Mouse (Mus musculus): ENCODE results near the gene Gm20388. TPM values are rescaled to one million over a fixed set of nuclear protein-coding genes. Genes with fewer than 3 reads are reported as not detected.
A peak's percentile ranks its signal among the peaks of the same experiment; 100 is the strongest.

Gene Gm20388
- total RNA-seq, 2 experiments from 2014 or later, result 4.0 TPM; not detected in 1

DNA sequence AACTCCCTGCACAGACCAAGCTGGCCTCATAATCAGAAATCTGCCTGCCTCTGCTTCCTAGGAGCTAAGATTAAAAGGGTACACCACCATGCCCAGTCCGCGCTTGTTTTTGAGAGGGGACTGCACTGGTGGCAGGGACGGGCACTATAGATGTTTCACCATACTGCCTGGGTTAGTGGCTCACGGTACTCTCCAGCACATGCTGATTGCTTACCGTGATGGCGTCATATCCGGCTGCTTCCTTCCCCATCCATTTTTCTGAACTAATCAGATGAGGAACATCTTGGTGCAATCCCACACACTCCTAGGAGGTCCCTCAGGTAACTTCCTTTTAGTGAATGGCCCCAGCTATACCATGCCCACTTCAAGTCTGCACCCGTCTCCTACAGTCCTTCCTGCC, 134.3 kb downstream of the Gm20388 start:
- no peak for DNase-seq

DNA sequence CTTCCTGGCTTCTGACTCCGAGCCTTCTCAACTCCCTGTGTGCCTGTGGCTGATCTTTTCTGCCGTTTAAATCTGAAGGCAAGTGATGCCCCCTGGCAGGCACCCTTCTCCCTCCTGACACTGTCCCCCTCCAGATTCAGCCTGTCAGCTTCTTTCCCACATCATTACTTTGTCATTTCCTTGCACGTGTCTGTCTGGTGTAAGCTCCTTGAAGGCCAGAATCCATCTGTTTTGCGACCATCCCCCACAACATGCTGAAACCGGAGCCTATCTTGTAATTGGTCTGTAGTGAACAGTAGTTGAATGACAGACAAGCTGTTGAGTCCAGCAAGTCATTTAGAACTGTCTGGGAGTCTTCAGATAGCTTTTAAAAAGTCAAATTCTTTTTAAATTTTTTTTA, 134.8 kb downstream of the Gm20388 start:
- DNase-seq, result no peak

DNA sequence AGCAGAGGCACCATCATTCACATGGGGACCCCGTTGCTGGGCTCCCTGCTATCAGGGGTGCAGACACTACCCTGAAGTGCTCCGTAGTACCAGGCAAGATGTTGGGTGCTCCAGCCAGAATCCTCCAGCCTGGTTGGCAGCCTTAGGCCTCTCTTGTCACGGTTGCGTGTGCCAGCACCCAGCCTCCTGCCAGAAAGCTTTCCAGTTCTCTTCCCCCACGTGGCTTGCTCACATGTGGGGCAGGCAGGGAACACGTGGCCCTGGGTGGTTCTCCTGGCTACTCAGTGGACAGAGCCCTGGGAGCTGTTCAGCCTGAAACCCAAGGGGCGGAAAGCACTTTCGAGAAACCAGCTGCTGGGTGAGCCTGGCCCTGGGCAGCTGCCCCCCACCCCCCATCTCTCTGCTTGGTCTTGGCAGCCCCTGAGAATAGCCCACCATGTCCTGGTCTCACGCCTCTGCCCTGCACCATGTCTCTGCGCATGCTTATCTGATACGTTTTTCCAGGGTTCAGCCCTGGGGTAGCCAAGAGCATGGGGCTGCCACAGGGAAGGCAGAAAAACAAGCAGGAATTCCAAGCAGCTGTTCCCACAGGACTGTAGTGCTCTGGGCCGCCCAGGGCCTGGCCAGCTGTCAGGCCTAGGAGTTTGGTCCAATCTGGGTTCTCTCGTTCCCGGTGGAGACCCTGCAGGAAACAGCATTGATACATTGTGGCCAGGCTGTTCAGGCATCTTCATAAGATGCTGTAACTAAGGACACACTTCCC, 135.8 kb downstream of the Gm20388 start:
- peak; percentile 94 to 95 for DNase-seq

DNA sequence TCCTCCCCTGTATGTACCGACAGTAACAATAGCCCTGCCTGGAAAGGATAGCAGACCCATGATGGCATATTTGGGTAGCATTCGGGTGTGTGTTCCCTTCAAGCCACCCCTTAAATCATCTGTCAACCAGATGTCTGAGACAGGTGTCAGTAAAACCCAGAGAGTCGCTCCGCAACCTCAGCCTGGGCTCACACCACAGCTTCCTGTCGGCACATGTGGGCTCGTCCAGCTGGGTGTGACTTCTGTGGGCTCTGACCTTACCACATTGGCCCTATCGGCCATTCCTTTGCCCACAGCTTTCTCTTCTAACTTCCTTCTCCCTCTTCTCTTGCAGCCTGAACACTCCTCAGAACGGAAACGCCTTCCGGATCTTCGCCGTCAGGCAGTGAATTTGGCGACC, 139.3 kb downstream of the Gm20388 start:
- DNase-seq, result no peak

DNA sequence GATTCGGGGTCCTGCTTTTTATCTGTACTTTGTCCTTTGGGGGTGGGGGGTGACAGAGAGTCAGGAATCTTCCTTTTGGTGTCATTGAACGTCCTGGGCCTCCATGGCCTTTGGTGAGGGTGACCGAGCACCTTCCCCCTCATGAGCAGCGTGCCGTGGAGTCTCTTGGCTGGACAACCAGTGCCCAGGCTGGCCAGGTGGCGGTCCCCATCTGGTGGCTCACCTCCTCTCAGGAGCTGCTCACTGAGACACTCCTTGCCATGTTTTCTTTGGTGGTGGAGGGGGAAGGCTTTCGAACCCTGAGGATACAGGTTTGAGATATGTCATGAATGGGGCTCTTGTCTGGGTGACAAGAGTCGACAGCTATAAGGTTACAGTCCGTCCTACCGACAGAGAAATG, 139.7 kb downstream of the Gm20388 start:
- no peak for DNase-seq

DNA sequence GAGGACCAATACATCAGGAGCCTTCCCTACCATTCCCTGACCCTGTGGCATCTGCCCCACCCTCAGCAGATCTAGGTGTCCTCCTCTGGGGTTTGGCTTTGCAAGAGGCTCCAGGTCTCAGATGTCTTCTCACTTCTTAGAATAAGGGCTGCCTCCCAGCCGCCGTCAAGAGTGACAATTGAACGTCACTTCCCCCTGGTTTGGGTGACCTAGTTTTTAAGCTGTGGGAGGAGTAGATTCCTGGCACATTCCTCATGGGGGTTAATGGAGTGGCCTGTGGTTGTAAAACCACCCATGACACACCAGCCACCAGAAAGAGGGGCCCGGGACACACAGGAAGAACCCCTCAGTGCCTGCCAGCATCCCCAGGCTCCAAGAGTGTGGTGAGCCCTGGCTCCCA, 140.4 kb downstream of the Gm20388 start:
- DNase-seq, result peak in 1 of 2 experiments; percentile 55

DNA sequence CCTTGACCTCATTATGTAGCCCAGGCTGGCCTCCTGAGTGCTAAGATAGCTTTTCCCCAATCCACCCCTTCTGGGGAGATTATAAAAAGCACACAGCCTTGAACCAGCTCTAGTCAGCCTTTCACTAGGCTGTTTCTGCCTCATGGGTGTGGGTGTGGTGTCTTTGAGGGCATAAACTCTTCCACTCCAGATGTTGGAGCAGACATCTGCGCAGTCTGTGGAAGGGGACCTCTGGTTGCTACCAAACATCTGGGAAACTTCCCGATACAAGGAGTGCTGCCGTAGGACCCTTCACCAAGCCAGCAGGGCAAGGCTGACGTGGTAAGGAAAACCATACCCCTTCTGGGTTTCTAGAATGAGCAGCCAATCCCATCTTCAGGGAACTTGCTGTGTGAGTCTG, 141.3 kb downstream of the Gm20388 start:
- DNase-seq, result peak in 1 of 2 experiments; percentile 50

DNA sequence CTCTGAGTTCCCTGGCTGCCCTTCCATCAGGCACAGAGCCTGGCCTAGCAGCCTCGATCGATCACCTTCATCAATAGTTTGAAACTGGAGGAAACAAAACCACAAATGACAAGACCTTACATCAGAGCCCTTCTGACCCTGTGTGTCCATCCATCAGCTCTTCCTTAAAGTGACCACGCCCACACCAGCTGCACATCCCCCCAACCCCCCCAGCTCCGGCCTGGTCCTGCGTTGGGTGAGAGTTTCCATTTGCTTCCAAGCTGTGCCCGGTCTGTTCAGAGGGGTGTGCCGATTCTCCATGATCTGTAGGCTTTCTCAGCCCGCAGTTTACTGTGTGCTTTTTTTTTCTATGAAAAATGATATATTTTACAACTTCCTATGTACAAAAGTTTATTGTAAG, 141.7 kb downstream of the Gm20388 start:
- DNase-seq, result no peak

DNA sequence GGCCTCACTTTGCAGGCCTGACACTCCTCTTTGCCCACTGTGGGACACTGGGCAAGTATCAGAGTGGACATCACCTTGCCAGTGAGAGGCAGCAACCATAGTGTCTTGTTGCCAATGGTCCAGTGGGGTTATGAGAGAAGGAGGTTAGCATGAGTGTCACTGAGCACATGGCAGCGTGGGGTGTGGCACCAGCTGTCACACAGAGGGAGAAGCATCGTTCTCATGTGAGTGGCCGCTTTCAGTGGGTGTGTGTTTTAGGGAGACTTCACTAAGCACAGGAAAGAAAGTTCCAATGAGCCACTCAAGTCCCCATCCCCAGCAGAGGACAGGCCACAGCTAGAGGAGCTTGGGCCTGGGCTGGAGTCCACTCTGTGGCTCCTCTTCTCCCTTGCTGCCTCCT, 144.2 kb downstream of the Gm20388 start:
- no peak for DNase-seq

DNA sequence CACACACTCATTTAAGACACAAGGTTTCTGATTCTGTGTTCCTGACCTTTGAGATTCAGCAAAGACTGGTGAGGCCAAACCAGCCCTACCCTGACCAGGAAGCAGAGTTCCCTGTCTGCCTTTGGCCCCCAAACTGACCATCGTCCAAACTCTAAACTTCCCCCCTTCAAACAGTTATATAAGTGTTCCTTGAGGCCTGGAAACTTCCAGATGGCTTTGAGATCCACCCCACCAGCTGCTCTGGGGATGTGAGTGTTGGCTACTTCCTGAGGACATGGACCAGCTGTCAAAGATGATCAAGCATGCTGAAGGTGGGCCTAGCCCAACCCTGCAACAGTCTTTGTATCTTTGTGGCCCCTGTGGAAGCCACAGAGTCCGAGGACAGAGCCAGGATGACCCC, 146.4 kb downstream of the Gm20388 start:
- DNase-seq, result peak in 1 of 2 experiments; percentile 56

DNA sequence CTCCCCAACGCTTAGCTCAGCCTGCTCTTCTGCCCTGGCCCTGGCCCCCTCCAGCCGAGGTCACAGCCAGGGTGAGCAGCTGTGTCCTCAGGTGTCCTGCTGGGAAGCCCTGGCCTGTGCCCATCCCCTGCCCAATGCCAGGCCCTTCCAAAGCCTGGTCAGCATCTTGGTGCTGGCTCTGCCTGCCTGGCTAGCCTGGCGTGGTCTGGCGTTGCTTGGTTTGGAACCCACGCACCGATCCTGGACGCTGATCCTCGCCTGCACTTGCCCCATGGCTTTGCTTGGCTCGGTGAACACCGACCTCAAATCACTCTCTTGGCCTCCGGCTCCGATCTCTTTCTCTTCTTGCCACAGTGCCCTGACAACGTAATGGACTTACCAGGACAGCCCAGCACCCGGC, 152.1 kb downstream of the Gm20388 start:
- no peak for DNase-seq

DNA sequence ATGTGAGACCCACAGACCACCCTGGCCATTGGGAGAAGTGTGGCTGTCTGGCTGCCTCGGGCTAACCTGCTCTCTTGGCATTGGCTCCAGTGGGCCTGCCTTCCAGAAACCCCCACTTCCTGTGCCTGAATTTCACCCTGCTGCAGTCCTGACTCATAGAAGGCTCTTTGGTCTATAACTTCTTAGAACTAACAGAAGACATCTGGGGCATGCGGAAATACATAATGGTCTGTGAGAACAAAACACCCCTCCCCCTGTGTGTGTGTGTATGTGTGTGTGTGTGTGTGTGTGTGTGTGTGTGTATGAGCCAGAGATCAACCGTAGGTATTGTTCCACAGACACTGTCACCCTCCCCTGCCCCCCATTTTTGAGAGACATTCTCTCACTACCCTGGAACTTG, 152.7 kb downstream of the Gm20388 start:
- DNase-seq, result no peak

DNA sequence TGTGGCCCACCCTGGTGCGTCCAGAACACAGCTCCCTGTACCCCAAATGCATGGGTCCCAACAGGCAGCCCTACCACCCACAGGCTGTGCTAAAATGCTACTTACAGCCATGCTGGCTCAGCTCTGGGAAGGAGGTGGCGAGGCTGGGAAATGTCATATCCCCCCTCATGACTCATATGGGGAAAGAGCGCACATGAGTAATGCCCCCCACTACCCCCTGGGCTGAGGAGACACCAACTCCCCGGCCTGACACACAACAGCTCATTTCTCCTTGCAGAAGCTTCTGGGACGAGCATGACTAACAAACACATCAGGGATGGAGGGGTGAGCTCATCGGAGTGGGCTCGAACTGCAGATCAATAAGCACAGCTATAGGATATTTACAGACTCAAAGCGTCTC, 155.0 kb downstream of the Gm20388 start:
- no peak for DNase-seq

DNA sequence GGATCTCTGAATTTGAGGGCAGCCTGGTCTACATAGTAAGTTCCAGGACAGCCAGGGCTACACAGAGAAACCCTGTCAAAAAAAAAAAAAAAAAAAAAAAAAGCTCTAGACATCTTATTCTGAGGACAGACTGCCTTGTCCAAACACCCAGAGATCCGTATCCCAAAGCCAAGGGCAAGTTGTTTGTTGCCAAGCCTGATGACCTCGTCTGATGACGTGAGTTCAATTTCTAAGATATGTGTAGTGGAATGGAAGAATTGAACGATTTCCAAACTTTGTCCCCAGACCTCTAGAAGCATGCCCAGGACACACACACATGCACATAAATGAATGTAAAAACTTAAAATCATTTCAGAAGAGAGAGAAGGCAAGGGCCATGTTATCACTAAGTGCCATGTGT, 155.6 kb downstream of the Gm20388 start:
- no peak for DNase-seq

DNA sequence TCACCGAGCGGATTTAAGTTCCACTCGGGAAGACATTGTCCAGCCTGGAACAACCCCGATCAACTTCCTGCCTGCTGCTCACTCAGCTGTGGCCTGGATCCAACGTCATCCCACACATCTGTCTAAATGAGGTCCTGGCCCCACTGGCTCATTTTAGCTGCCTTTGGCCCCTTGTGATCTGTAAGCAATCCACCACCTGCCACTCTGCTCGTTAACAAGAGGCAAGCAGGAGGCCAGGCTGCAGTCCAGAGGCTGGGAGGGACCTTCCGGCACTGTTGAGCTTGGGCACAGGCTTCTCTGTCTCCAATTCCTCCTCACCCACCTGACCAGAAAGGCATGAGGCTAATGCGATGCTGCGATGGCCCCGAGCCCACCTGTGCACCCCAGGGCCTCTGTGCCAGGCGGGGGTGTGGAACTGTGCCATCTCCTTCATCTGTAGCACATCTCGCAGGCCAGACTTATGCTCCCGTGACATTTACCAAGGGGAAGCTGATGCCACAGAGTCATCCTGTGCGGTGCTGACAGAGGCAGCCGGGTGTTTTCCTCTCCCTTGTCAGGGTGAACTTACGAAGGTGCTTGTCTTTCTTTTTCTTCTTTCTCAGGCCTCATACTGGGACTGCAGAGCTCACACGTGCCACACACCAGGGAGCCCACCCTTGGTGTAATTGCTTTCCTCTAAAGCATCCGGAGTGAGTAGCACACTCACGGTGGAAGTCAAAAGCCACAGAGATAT, 157.5 kb downstream of the Gm20388 start:
- DNase-seq, result peak; percentile 77 to 92

DNA sequence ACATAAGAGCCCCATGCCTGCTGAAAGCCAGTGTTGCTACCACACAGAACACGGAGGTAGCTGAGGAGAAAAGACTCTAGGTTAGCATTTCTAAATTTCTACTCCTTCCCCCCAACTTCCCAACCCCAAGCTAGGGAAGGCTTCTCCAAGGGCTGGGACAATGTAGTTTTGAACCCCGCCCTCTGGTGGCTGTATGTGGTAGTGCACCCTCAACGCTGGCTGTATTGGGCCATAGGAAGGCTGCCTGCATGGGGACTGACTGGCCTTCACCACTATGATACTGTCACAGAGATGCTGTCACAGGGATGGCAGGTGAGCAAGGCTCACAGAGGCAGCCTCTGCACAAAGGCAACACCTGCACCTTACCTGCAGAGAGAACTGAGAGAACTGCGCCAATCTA, 161.0 kb downstream of the Gm20388 start:
- DNase-seq, result peak; percentile 81 to 94

DNA sequence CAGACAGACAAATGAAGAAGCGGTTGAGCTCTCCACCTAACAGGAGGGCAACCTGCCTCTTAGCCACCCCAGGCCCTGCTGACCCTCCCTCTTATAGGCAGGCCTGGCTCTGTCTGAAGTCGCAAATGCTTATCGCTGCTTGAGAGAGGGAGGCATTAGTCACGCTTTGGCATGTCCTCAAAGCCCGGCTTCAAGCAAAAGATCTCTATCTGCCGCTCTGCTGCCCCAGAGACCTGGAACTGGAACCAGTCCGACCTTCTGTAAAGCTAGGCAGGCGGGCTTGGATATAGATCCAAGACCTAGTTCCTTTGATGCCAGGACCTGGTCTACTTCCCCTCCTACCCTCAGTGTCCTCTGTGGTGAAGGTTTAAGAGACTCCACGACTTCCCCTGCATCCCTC, 161.6 kb downstream of the Gm20388 start:
- DNase-seq, result peak; percentile 33 to 54

DNA sequence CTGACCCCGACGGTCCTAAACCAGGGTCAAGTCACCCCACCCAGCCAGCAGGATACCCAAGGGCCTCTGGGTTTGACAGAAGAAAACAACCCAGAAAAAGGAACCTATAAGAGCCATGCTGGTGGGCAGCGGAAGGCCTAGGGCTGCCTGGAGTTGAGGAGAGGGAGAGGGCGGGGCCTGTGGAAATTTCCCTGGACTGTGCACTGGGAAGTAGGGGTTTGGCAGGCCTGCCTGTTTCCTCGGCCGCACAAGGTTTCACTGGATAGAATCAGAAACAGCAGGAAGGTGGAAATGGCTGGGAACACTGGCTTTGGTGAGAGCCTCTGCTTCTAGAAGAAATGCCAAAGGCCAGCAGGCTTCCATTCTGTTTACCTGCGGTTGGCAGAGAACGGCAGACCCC, 162.2 kb downstream of the Gm20388 start:
- peak in 1 of 2 experiments; percentile 69 for DNase-seq

DNA sequence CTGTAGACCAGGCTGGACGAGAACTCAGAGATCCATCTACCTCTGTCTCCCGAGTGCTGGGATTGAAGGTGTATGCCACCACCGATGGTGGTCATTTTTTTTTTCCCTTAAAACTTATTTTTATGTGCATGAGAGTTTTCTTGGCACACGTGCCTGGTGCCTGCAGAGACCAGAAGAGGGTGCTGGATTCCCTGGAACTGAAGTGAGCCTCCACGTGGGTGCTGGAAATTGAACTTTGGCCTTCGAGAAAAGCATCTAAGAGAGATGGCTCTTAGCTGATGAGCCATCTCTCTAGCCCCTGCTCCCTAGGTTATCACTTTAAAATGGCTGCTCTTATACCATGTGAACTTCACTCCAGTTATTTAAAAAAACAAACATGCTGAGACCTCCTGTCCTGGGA, 163.9 kb downstream of the Gm20388 start:
- no peak for DNase-seq

DNA sequence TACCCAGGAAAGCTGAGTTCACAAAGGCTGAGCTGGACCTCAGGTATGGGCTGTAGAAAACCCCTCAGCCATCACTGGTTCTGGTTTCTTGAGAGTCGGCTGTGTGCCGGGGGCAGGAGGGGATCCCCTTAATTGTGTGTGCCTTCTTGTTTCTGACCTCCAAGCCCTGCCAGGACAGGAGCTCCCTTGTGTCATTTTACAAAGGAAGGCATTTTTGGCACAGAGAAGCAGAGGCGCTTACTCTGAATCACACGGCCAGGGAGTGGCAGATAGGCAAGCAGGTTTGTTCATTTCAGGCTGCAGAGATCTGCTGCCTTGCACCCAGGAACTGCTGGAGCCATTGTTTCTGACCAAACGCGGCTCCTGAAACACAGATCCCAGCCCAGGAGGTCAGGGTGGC, 164.7 kb downstream of the Gm20388 start:
- no peak for DNase-seq

DNA sequence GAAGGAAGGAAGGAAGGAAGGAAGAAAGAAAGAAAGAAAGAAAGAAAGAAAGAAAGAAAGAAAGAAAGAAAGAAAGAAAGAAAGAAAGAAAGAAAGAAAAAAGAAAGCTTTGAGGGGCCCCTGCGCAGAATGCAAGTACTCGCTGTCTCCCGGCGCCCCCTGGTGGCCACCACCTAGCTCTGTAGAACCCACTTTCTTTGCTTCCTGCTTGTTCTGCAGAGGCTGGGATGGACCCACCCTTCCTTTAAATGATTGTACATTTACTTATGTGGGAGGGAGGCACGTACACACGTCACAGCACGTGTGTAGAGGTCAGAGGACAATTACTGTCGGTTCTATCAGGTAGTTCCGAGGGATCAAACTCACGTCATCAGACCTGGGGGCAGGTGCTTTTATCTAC, 167.4 kb downstream of the Gm20388 start:
- DNase-seq, result peak; percentile 76 to 85

DNA sequence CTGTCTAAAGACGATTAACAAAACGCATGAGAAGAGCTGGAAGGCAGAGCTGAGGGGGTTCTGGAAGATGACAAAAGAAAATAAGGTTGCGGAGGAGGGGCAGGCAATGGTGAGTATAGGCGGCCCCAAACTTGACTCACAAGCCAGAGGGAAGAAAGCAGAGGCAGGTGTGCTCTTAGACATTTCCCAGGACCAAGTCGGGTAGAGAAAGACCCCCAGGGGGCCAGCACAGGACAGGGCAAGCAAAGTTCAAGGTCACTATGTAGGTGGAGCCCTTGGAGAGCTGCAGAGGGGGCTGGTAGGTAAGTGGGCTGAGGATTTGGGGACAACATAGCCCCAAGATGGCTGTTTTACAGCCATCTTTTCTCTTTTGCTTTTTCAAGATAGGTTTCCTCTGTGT, 168.7 kb downstream of the Gm20388 start:
- no peak for DNase-seq

DNA sequence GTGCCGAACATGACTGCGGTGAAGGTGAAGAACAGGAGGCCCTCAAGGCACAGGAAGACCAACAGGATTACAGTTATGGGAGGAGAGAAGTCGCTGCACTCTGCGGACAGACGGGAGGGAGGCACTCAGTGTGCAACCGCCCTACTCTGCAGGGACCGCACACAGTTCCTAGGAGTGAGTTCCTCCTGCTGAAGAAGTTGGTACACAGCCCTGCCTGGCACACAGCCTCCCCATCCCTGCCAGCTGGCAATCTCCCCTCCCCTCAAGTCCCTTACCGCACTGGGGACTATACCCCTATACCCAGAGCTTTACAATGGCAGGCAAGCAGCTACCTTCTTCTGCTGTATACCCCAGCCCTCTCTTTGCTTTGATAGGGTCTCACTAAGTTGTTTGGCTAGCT, 172.6 kb downstream of the Gm20388 start:
- peak in 1 of 2 experiments; percentile 27 for DNase-seq

DNA sequence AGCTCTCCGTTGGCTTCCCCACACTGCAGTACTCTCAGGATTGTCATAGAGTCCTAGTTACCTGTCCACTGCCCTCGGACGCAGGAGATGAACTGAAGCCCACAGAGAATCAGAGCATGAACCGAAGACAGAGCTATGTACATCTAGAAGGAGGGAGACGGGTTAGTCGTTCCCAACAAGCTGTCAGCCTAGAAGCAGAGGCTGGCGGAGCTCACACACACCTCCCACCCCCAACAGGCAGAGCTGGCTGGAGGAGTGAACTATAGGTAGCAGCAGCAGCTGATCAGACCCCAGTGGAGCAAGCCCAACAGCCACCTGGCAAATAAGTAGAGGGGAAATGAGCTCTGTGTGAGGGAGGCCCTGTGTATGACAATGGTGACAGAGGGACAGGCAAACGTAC, 174.1 kb downstream of the Gm20388 start:
- no peak for DNase-seq
